Mouse (Mus musculus) stomach, embryonic 14.5 days (tissue): Measurements from ENCODE around the gene Ust. TPM values are rescaled to one million over a fixed set of nuclear protein-coding genes. Genes with fewer than 3 reads are reported as not detected.

Experiments used
- ATAC-seq: fragments of 200-750 bp; cut with Nextera tagmentation; 2 replicates; pipeline ENCODE4 v1.8.0; 2017; ENCODE audit warnings: low read depth, moderate TSS enrichment; ENCODE audit not compliant: insufficient number of reproducible peaks, insufficient read depth, low FRiP score
- H3K27ac ChIP-seq: fragments of 300-500 bp; sonication (generic); 2 replicates; pipeline ENCODE4 v1.5.1; 2014; ENCODE audit warnings: mild to moderate bottlenecking, low read length, moderate library complexity, mixed read lengths
- H3K27me3 ChIP-seq: fragments of 300-500 bp; sonication (generic); 2 replicates; pipeline ENCODE4 v1.6.1; 2014; ENCODE audit warnings: low read length, control low read depth, mixed read lengths; ENCODE audit not compliant: control insufficient read depth, insufficient read depth
- H3K36me3 ChIP-seq: fragments of 300-500 bp; sonication (generic); 2 replicates; pipeline ENCODE4 v1.6.1; 2014; ENCODE audit warnings: mild to moderate bottlenecking, control low read depth, low read length, moderate library complexity, mixed read lengths; ENCODE audit not compliant: control insufficient read depth, insufficient read depth
- H3K4me1 ChIP-seq: fragments of 300-500 bp; sonication (generic); 2 replicates; pipeline ENCODE4 v1.6.1; 2014; ENCODE audit warnings: low read length, control low read depth, mixed read lengths; ENCODE audit not compliant: control insufficient read depth, insufficient read depth
- H3K4me2 ChIP-seq: fragments of 300-500 bp; sonication (generic); replicated peaks from 2 replicates; pipeline ENCODE4 v1.6.1; 2014; ENCODE audit warnings: low read depth, low read length, control low read depth
- H3K4me3 ChIP-seq: fragments of 300-500 bp; sonication (generic); 2 replicates; pipeline ENCODE4 v1.5.1; 2014; ENCODE audit warnings: low read depth, low read length, control low read depth
- H3K9ac ChIP-seq: fragments of 300-500 bp; sonication (generic); replicated peaks from 2 replicates; pipeline ENCODE4 v1.6.1; 2014; ENCODE audit warnings: low read depth, mild to moderate bottlenecking, control low read depth, low read length, moderate library complexity, mixed read lengths
- H3K9me3 ChIP-seq: fragments of 300-500 bp; sonication (generic); 2 replicates; pipeline ENCODE4 v1.6.1; 2016; ENCODE audit warnings: low read depth, low read length, control low read depth; ENCODE audit not compliant: control insufficient read depth
- WGBS: fragments of 180-500 bp; shearing (Covaris S2); extraction: QIAGEN DNeasy Blood & Tissue Kit; methylation state at CpG from one replicate; pipeline ENCODE4 v1.1.7; 2014; 5-methylcytosine and 5-hydroxymethylcytosine counted together
- polyA plus RNA-seq: library from polyadenylated mRNA; unstranded; fragments of >200 nt; fragmentation: Nextera tagmentation; extraction: Ambion mirVana; gene quantifications from 2 replicates; pipeline ENCODE4 v1.2.1, GENCODE M21; 2014

The Ust gene
- polyA plus RNA-seq, 1 experiment from 2014 or later: 6.3 TPM

DNA sequence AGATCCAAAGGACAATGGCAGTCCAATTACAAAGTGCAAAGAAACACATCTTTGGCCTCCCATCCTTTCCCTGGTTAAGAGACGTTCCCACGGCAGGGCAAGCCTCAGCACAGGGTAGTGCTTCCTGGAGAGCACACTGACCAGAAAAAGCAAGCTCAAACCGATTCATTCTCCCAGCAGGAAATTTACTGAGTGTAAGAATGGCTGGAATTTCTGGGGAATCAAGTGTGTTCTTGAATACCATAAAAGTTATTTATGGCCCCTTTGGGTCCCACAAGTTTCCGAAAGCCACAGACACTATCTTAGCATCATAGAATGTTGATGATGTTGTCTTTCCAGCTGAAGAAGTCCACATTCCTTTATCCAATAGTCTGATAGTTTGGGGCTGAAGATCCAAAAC lies 258.9 kb downstream of the Ust start:
- no peaks in the 10 kb centered on the region for H3K4me1 ChIP-seq
- no peak overlapping the region for H3K27ac ChIP-seq
- H3K4me3 ChIP-seq: no peak overlapping the region
- no peak overlapping the region for H3K9ac ChIP-seq
- no peak overlapping the region for H3K4me2 ChIP-seq
- H3K27me3 ChIP-seq: no peaks in the 10 kb centered on the region
- H3K9me3 ChIP-seq: no peaks in the 10 kb centered on the region
- H3K36me3 ChIP-seq: no peaks in the 10 kb centered on the region
- no peak for ATAC-seq
- WGBS: 38% methylated on average over 4 of the region's 4 CpGs

- Histone ChIP-seq H3K4me3 (no peak overlapping the region), H3K4me1 (no peaks in the 10 kb centered on the region)
- WGBS: 96% methylated on average over 3 of the region's 3 CpGs
Measured at GRCm38 (mm10) chr10:8250005-8250404, 268.6 kb downstream of the Ust start.

GRCm38 (mm10) chr10:8242336-8242735 lies 276.3 kb downstream of the Ust start:
- Histone ChIP-seq H3K4me1 (no peaks in the 10 kb centered on the region), H3K4me2 (no peak overlapping the region), H3K4me3 (no peak overlapping the region), H3K9me3 (no peaks in the 10 kb centered on the region), H3K36me3 (no peaks in the 10 kb centered on the region), H3K27ac (no peak overlapping the region), H3K27me3 (no peaks in the 10 kb centered on the region), H3K9ac (no peak overlapping the region)
- WGBS: 19% methylated on average over 4 of the region's 4 CpGs
- no peak for ATAC-seq

More at GRCm38 (mm10) chr10:8250005-8250404, 268.6 kb downstream of the Ust start:
- Histone ChIP-seq H3K9ac (no peak overlapping the region), H3K36me3 (no peaks in the 10 kb centered on the region), H3K27ac (no peak overlapping the region), H3K9me3 (no peaks in the 10 kb centered on the region), H3K27me3 (no peaks in the 10 kb centered on the region), H3K4me2 (no peak overlapping the region)
- no peak for ATAC-seq

- Histone ChIP-seq H3K36me3 (no peaks in the 10 kb centered on the region), H3K4me1 (no peaks in the 10 kb centered on the region), H3K27ac (no peak overlapping the region), H3K4me2 (no peak overlapping the region), H3K4me3 (no peak overlapping the region), H3K9ac (no peak overlapping the region), H3K9me3 (no peaks in the 10 kb centered on the region), H3K27me3 (no peaks in the 10 kb centered on the region)
- no peak for ATAC-seq
- WGBS: 79% methylated on average over 4 of the region's 4 CpGs
Measured at GRCm38 (mm10) chr10:8240703-8241102, 277.9 kb downstream of the Ust start.

GRCm38 (mm10) chr10:8240242-8240641 lies 278.4 kb downstream of the Ust start:
- Histone ChIP-seq H3K9me3 (no peaks in the 10 kb centered on the region), H3K27ac (no peak overlapping the region), H3K4me2 (no peak overlapping the region), H3K4me3 (no peak overlapping the region), H3K4me1 (no peaks in the 10 kb centered on the region), H3K36me3 (no peaks in the 10 kb centered on the region), H3K9ac (no peak overlapping the region), H3K27me3 (no peaks in the 10 kb centered on the region)
- 5% methylated on average over 3 of the region's 3 CpGs for WGBS
- no peak for ATAC-seq

DNA sequence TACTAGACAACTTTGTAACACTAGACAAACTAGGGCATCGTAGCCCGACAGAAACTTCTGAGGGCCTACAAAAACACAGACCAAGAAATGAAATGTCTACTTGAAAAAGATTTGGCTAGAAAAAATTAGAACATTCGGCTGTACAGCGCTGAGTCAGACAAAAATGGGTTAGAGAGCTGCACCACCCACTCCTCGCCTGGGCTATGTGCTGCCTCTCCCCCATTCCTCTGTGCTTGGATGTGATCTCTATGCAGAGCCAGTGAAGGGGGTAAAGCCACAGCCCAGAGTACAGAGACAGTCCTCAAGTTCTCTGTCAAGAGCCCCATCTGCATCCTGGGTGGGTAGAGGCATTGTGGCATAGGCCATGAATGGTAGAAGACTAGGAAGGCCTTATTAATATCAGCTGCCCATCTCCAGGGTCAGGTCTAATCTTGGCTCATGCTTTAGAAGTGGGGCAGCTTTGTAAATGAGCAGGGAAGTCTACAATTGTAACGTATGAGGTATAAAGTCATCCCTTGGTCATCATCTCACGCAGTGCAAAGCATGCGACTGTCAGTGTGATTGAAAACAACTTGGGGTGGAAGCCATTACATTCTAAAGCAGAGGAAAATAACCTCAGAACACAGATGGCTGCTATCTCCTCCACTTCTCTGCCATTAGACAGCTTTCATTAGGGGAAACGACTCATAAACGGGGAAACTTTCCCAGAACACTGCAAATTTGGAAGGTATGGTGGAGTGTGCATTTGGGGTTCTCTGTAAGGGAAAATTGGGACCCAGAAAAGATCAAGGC lies 281.6 kb downstream of the Ust start:
- no peak overlapping the region for H3K27ac ChIP-seq
- H3K36me3 ChIP-seq: no peaks in the 10 kb centered on the region
- no peak overlapping the region for H3K4me3 ChIP-seq
- ATAC-seq: no peak
- H3K9me3 ChIP-seq: no peaks in the 10 kb centered on the region
- no peak overlapping the region for H3K9ac ChIP-seq
- H3K4me2 ChIP-seq: no peak overlapping the region
- peaks cover 10% of the 10 kb centered on the region; the same call in 1 of the 2 replicates for H3K4me1 ChIP-seq
- no peaks in the 10 kb centered on the region for H3K27me3 ChIP-seq
- 71% methylated on average over 10 of the region's 10 CpGs for WGBS

GRCm38 (mm10) chr10:8233148-8233901 lies 285.3 kb downstream of the Ust start:
- peak; percentile 65; the same call in 1 of the 2 replicates for ATAC-seq
- WGBS: 62% methylated on average over 8 of the region's 8 CpGs
- no peak overlapping the region for H3K27ac ChIP-seq

DNA sequence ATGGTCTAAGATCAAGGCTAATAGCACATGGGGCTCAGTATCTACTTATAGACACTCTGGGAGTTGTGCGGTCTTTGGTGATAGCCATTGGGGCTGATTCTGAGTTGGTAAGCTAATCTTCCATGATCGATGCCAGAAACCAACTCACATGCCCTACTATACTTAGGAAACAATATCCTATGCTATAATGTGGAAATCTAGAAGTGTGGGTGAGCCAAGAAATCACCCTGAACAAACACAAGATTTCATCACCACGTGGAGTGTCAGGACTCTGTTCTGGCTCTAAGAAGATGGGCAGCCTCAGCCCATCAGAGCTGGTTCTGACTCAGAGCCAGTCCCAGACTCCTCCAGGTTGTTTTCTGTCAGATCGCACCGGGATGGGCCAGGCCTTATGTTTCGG lies 286.1 kb downstream of the Ust start:
- Histone ChIP-seq H3K9ac (no peak overlapping the region), H3K4me1 (peaks cover 10% of the 10 kb centered on the region; the same call in 1 of the 2 replicates), H3K27me3 (no peaks in the 10 kb centered on the region), H3K4me3 (no peak overlapping the region), H3K27ac (no peak overlapping the region), H3K36me3 (no peaks in the 10 kb centered on the region), H3K4me2 (no peak overlapping the region), H3K9me3 (no peaks in the 10 kb centered on the region)
- 84% methylated on average over 6 of the region's 6 CpGs for WGBS
- ATAC-seq: no peak

More at GRCm38 (mm10) chr10:8233148-8233901, 285.3 kb downstream of the Ust start:
- H3K27me3 ChIP-seq: no peaks in the 10 kb centered on the region
- H3K9me3 ChIP-seq: no peaks in the 10 kb centered on the region
- H3K4me1 ChIP-seq: peaks cover 10% of the 10 kb centered on the region; the same call in 1 of the 2 replicates
- no peak overlapping the region for H3K9ac ChIP-seq
- H3K4me3 ChIP-seq: no peak overlapping the region
- H3K36me3 ChIP-seq: no peaks in the 10 kb centered on the region
- H3K4me2 ChIP-seq: no peak overlapping the region
